Mouse (Mus musculus): ENCODE measurements around the gene Prn.

Gene Prn

DNA sequence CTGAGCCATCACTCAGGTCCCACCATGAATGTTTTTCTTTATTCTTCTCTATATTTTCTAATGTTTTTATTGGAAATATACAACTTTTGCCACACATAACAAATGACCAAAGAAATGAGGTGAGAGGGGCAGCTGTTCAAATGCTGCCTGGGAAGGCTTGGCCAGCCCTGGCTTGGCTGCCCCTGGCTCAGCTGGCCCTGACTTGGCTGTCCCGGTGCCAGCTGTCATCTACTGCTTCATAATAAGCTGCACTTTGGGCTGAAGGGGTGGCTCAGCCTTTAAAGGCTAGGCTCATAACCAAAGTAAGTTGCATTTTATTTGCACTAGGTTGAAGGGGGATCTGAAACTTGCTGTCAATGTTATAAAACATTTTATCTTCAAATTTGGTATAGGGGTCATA lies 2.9 kb upstream of the Prn start:
- no peak for DNase-seq (ENCODE audit: inconsistent ontology term)

DNA sequence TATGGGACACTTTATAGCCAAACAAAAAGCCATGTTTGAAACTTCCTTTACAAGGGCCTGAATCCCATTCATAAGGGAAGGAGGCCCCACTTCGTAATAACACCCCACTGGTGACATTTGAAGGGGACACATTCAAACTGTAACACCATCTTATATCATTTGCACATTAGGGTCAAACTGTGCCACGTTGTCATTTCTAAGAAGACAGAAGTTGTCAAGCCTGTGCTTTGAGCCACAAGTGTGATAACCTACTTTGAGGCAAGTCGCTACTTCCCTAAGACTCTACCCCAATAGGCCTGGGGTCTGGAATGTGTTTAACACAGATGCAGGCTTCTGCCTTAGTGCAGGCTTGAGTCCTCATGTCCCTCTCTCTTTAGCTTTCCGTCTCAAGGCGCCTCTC lies 2.4 kb upstream of the Prn start:
- no peak for DNase-seq (ENCODE audit: inconsistent ontology term)

DNA sequence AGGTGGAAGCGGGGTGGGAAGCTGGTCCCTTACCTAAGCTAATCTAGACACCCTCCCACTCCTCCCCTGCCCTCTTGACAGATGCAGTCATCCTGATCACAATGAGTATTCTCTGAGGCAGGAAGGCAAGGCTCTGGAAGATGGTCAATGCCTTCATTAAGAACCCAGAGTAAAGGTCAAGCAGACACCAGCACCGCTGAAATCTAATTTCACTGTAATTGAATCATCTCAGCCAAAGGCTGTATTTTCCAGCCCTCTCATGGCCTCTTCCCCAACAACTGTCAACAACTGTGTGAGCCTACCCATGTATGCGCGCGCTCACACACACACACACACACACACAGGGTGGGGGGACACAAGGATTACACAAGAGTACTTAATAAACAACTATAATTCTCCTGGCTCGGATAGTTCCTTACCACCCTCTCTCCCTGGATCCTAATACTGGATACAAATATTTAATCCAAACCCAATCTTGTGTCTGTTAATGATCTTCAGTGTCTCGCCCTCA lies 1.4 kb upstream of the Prn start:
- DNase-seq (ENCODE audit: inconsistent ontology term), result no peak

DNA sequence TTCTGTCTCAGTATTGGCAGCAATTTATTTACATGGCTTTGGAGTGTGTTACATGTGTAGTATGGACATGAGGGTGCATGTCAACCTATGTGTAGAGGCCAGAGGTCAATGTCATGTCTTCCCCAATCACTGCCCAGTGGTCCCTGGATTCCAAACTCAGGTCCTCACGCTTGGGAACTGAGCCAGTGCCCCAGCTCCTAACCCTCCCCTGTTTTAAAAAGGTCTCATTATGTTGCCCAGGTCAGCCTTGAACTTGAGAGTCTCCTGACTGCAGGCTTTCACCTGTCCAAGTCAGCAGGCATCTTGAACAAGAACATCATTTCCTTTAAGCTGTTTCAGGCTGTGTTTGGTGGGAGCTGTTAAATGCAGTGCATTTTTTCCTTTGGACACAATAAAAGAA lies 851 bp upstream of the Prn start:
- DNase-seq (ENCODE audit: inconsistent ontology term), result no peak

GRCm38 (mm10) chr2:131910847-131911246 lies 1.1 kb downstream of the Prn start:
- no peak for DNase-seq (ENCODE audit: inconsistent ontology term)

- DNase-seq (ENCODE audit: inconsistent ontology term), result no peak
These were observed 1.6 kb downstream of the Prn start for GRCm38 (mm10) chr2:131911341-131911740.

DNA sequence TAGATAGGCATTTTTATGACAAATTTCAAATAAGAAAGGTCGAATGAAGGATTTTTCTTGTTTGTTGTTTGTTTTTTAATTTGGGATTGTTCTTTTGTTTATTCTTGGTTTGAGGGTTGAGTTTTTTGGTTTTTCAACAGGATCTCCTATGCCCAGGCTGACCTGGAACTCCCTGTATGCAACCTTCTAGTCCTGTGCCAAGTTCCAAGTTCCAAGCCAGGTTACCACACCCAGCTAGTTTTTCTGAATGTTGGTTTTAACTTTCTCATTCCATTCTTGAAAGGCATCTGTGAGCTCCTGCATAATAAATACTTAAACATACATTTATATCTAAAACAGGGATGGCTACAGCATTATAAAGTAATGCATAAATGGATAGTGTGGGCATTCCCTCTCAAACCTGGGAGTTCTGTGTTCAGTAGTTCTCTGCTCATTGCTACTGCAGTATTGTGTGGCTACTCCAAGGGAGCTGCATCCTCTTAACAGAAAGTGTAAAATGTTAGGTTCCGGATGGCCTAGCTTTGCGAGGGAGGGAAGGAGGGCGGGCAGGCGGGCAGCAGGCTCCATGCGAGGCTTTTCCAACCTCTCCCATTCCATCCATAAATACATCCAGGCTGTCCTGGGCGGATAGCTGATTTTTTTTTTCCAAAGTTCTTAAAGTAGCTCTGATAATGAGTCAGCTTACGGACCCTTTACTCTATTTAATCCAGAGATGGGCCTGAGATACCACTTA lies 2.9 kb downstream of the Prn start:
- DNase-seq (ENCODE audit: inconsistent ontology term), result no peak

- DNase-seq (ENCODE audit: inconsistent ontology term), result no peak
These were observed 22.6 kb downstream of the Prn start for GRCm38 (mm10) chr2:131932275-131932902.

DNA sequence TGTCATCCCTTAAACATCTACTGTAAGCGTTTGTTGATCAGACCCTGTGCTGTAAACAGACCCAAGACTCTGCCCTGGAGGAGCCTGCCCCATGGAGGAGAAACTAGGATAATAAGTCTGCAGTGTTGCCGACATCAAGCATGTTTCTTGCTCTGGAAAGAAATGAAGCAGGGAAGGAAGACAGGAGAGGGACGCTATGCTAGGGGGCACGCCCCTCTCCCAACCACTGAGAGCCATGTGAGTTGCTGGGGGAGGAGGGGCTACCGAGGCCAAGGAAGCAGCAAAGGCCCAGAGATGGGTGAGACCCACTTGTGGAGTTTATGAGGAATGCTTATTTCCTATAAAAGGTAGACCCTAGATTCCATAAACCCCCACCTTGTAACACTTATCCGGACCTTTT lies 23.3 kb downstream of the Prn start:
- no peak for DNase-seq (ENCODE audit: inconsistent ontology term)

DNA sequence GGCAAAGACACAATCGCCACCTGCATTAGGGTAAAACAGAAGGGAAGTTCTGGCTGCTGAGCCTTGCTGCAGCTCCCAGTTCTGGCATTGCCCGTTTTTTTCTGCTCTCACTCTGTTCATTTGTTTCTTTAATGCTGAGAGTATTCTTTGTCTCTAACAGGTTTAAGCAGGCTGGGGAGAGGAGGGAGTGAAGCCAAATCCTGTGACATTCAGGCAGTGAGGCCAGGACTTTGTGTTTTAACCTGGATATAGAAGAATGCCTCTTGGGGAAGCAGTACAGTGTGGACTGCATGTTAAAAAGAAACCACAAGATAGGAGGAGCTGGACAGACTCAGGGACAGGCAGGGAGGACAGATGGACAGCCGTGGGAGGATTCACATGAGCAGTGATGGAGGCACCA lies 23.8 kb downstream of the Prn start:
- no peak for DNase-seq (ENCODE audit: inconsistent ontology term)

GRCm38 (mm10) chr2:131934243-131934642 lies 24.5 kb downstream of the Prn start:
- DNase-seq (ENCODE audit: inconsistent ontology term), result no peak

GRCm38 (mm10) chr2:131935390-131936105 lies 25.8 kb downstream of the Prn start:
- DNase-seq (ENCODE audit: inconsistent ontology term), result no peak

GRCm38 (mm10) chr2:131936410-131936809 lies 26.7 kb downstream of the Prn start:
- DNase-seq (ENCODE audit: inconsistent ontology term), result no peak

DNA sequence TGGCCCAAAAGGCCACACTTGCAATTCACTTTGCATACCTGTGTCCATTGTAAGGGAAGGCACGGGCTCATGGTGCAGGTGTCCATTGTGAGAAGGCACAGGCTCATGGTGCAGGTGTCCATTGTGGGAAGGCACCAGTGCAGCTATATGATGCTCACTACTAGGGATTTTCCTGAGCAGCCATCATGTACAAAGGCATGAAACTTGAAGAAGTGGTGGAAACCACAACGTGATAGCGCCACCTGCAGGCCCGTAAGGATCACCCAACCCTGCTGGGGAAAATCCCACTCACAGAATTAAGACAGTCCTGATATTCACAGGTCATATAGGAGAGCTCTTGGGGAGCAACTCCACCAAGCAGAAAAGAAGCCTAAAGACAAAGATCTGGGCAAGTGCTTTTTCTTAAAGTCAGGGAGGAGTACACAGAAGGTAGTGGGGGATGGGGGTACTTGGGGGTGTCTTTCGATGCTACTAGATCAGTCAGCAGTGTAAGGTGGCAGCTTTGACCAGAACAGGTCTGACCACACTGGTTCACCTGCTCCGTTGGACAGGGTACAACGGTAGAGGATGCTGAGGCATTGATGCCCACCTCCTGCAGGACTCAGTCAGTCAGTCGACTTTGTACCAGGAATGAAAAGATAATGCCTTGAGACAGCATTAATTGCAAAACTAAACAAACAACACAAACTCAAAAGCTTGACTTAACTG lies 29.8 kb downstream of the Prn start:
- no peak for DNase-seq (ENCODE audit: inconsistent ontology term)

GRCm38 (mm10) chr2:131940506-131940905 lies 30.7 kb downstream of the Prn start:
- no peak for DNase-seq (ENCODE audit: inconsistent ontology term)

- no peak for DNase-seq (ENCODE audit: inconsistent ontology term)
These were observed 31.7 kb downstream of the Prn start for GRCm38 (mm10) chr2:131941501-131941900.

DNA sequence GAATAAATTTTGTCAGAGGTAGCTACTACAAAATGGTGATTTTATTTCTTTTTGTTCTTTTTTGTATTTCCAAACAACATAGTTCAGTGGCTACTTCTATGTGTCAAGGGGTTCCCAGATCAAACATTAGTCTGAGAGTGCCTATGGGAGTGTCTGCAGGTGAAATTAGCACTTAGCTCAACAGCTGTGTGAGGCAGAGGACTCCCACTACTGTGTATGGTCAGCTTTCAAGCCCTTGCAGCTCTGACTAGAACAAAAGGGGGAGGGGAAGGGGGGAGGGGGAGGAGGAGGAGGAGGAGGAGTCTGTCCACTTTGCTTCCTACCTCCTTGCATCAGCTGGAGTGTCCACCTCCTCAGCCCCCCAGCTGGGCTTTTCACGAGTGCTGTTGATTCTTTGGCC lies 34.6 kb downstream of the Prn start:
- no peak for DNase-seq (ENCODE audit: inconsistent ontology term)

DNA sequence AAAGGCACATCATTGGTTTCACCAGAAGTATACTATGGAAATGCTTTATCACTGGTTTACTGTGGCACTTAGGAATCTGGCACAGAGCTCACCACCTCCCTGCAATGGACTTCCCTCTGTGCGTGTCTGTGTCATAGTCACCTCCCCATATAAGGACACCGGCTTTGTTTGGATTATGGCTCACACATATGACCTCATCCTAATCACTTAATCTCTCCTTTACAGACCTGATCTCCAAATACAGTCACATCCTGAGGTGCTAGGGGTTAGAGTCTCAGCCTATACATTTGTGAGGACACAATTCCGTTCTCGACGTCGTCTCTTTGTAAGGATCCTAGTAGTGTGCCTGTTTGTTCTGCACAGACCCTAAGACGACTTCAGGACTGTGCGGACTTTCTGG lies 35.5 kb downstream of the Prn start:
- no peak for DNase-seq (ENCODE audit: inconsistent ontology term)

DNA sequence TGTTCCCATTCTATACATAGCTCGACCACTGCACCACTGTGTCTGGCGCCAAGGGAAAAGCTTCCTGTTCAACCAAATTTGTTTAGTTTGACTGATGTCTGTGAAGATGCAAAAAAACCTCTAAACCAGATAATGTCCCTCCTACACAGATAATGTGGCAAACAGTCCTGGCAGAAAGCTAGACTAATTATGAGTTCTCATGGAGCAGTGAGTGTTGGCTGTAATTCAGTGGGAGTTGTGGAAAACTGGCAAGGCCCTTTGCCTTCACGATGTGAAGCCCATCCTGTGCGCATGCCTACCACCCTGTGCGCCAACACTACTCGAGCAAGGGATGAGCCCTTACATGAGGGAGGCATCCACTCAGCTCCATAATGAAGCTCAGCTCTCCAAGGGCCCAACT lies 36.0 kb downstream of the Prn start:
- no peak for DNase-seq (ENCODE audit: inconsistent ontology term)

DNA sequence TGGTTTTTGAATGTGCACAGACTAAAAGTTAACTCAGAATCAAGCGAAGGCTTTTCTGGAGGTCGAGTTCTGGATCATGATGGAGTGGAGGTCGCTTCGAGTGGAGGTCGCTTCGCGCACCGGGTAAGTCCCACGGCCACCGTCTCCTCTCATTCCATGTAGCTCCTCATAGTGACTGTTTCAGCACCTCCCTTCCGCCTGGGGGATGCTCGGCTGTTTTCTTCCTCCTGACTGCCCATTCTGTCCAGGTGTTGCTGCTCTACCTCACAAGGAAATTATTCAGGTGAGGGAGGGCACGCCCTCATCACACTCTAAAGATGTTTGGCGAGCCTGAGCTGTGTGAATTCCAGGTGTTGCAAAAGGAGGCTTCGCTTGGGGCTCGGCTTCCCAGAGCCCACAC lies 36.6 kb downstream of the Prn start:
- no peak for DNase-seq (ENCODE audit: inconsistent ontology term)

DNA sequence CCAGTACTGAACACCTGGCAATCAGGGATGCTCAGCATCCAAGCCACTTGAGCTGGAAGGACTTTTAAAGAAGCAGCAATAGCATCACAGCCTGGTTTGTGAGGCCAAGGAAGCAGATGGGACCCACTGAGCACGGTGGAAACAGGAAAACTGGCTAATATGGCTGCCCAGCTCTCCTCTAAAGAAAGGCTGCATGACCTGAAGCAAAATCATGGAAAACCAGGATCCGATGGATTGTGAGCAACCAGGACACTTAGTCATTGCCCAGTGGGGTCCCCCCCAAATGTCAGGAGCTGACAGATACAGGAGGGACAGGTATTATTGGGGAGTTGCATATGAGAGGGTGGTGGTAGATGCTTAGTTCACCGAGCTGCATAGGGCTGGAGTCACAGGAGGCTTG lies 38.4 kb downstream of the Prn start:
- DNase-seq (ENCODE audit: inconsistent ontology term), result no peak

- no peak for DNase-seq (ENCODE audit: inconsistent ontology term)
These were observed 39.3 kb downstream of the Prn start for GRCm38 (mm10) chr2:131948916-131949639.
